Mouse (Mus musculus) cerebellum, adult 11 months (tissue): ENCODE results near the gene Lin9.

Source experiments
- DNase-seq: peaks from one replicate; pipeline ENCODE4 v3.0.0; 2022

Lin9 gene

GRCm38 (mm10) chr1:180708935-180709776, 68.2 kb downstream of the Lin9 start:
- DNase-seq, result no peak

DNA sequence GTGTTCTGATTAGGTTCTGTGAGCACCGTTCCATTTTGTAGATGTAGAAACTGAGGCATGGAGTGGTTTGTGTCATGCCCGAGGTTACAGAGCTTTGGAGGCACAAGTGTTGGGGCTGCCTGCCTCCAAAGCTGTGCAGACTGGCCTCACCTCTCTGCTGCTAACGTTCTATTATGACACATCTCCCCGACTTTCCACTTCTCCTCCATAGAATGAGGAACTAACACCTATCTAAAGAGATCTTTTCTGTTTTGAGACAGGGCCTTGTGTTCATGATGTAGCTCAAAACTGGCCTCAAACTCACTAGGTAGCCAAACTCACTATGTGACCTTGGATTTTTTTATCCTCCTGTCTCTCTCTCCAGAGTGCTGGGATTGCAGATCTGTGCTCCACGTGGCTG, 77.8 kb downstream of the Lin9 start:
- no peak for DNase-seq

- no peak for DNase-seq
Measured at GRCm38 (mm10) chr1:180719483-180719882, 78.5 kb downstream of the Lin9 start.

DNA sequence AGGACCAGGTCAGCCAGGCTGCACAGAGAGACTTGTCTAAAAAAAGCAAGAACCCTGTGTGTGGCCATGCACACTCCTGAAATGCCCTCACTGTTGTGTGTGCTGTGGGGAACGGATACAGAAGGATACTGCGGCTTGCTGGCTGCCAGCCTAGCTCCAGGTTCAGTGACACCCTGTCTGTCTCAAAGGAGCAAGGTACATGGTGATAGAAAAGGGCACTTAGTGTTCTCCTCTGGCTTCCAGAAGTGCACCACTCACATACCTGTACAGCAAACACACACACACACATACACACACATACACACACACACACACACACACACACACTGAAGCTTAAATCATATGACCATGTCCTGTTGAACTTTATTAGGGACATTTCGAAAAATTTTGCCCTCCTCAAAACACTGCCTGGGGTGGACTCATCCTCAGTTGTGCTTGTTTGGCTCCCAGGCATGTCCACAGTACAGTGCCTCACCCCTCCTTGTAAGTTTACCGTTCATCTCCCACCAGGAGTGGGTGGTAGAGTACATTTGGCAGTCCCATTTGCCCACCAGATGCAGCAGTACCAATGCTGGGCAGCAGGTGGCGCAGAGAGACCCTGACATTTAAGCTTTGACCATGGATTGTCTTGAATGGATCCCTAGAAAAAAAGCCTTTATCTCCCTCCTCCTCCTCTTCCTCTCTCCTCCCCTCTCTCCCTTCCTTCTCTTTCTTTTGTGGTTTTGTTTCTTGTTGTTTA, 79.2 kb downstream of the Lin9 start:
- DNase-seq, result peak; percentile 74

DNA sequence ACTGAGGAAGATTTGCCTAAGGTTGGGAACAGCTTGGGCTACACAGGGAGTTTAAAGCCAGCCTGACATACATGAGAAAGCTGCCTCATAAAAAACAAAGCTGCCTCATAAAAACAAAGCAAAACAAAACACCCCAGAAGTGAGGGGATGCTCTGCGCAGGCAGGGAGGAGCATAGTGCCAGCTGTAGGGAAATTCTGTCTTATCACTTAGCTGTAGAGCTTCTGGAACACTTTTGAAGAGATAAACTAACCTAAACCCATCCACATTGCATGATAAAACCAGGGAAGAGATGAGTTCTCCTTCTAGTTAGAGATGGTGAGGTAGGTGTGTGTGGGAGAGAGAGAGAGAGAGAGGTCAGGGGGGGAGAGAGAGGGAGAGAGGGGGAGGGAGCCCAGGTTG, 81.7 kb downstream of the Lin9 start:
- DNase-seq, result no peak

DNA sequence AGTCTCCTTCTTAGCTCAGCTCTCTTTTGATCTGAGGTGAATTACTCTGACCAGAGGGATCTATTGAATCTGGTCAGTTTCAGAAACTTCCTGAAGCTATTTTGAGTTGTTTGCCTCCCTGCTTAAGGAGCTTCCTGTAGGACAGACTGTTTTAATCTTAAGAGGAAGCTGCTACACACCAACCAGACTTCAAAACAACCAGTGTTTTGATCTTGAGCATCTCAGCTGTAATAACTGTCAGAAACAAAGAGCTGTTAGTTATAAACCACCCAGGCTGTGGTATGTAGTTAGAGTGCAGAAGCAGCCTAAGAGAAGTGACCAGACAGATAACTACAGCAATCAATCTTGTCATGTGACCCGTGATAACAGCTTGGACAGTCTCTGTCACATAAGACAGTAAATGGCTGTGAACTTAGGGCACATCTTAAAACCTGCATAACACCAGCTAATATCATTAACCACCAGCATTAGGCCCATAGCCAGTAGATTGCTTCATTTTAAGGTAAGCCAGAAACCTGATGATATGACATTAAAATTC, 82.8 kb downstream of the Lin9 start:
- DNase-seq, result no peak

DNA sequence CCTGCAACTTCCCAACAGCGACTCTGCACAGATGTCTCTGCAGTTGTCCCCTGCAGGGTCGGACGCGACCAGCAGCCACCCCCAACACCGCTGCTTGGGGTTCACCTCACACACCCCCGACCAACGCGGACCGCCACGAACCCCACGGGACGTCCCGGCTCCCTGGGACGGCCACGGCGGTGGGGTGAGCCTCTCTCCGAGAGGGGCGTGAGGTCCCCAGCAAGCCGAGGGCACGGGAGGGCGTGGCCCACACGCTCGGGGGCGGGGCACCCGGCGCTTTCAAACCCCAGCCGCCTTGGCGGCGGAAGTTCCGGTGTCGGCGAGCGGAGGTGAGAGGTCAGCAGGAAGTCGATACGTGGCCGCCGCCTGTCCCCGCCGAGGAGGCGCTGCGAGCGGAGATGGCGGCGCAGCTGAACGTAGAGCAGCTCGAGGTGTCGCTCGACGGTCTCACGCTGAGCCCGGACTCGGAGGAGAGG, 84.8 kb downstream of the Lin9 start, which contains the start of gene Acbd3:
Gene Acbd3, plus strand, starts transcription at position 340 of the 476 bp plus-strand sequence.
- DNase-seq, result peak; percentile 84

GRCm38 (mm10) chr1:180726183-180726582, 85.2 kb downstream of the Lin9 start:
- DNase-seq, result no peak

GRCm38 (mm10) chr1:180729231-180729630, 88.3 kb downstream of the Lin9 start:
- no peak for DNase-seq
